Mouse (Mus musculus) right cerebral cortex, postnatal 36 days (tissue): Measurements from ENCODE around the gene Capzb.
A peak's percentile ranks its signal among the peaks of the same experiment; 100 is the strongest.

Experiments used
- DNase-seq, 2 experiments: peaks; one replicate each; pipeline ENCODE4 v3.0.0; 2022; ENCODE audit warnings: low spot score in 2 of 2, mixed read lengths in 1 of 2

Capzb gene

GRCm38 (mm10) chr4:139208236-139209129 lies 15.8 kb downstream of the Capzb start:
- DNase-seq: no peak

GRCm38 (mm10) chr4:139209130-139209840 lies 16.6 kb downstream of the Capzb start:
- no peak for DNase-seq

DNA sequence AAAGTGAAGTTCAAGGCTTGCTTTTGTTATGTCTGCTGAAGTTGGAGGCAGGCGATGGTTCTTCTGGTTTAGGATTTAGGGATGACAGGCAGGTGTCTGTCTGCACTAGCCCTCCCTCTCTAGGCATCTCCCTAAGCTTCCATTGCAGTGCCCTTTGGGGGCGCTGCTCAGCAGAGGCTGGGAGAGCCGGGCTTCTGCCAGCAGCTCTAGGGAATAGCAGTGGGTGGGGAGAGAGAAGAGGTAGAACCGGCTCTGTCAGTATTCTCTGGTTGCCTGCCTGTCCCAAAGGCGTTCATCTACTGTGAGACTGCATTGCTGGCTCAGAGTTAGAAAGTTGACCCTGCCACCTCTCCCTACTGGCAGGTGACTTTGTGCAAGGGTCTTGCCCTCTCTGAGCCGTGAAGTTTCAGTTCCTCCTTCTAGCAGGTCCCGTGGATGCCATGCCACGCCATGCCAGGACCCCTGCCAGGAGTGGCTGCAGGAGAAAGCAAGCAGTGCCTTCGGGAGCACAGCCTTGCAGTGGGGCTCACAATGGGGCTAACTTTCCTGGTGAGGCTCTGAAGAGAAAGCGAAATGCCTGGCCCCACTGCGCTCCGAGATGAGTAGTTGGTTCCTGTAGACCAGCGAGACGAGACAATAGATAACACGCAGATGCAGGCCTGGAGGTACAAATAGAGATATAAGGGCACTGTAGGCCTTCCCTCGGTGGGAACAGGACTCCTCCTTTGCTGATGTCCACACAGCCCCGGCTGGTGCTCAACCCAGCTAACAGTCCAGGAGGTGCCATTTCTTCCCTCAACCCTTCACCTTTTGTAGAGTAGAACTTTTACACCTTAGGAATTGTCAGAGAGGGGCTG lies 19.5 kb downstream of the Capzb start:
- DNase-seq: no peak

DNA sequence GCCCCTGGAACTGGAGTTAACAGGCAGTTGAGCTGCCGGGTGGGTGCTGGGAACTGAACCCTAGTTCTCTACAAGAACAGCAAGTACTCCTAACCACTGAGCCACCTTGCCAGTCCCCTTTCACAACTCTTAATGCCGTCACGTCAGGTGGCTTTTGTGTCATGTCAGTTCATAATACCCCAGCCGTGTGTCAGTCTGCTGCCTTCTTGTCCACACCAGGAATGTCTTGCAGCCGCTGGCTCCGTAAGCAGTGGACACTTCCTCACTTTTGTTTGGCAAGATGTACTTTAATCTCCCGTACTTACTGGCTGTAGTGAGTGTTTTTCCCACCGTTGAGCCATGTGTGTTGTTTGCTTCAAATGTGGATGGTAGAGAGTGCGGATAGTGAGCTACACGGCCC lies 20.4 kb downstream of the Capzb start:
- DNase-seq: no peak

DNA sequence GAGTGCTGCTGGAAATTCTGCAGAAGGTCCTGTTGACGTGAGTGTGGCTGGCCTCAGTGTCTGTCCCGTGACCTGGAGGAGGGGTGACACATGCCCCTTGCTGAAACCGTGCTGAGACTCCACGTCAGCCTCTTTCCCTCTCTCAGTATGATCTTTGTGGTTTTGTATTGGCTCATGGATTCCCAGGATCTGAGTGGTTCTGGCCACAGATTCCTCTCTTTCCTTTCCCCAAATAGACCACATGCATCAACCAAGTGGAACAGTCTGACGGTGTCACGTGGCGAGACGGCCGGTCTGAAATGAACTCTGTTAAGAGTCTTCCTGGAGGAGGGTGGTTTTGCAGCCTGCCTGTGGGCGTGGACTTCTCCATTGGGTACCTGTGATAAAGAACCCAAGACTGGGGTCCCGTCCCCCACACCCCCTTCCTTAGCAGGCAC lies 21.3 kb downstream of the Capzb start:
- DNase-seq: no peak

DNA sequence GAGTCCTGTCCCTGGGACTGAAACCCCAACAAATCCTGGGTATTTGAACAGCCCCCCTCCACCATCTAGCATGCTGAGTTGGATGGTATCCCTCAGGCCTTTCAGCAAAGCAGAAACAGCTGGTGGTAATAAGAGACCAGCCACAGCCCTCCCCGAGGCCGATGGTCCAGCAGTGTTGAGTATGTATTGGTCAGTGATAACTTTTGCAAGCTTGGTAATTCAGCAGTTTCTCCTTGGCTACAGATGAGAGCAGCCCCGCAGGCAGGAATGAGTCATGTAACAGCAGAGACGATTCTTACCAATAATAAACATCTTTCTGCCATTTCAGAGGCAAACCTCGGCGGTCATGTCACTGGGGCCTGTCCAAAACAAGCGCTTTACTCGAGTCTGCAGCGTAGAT lies 23.9 kb downstream of the Capzb start:
- no peak for DNase-seq

DNA sequence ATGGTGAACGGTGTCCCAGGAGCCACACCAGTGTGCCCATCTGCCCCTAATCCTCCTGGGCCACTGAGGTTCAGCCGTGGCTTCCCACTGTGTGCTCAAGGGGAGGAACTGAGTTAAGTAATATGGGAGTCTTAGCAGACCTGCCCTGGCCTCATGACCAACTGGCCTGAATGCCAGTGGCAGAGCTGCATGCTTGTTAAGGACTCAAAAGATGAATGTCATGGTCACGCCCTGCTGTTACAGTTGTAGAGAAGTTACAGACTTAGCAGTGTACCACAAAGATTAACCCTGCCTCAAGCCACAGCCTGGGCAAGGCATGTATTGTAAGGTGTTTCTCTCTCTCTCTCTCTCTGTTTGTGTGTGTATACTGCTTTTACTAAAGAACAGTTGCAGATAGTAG lies 25.8 kb downstream of the Capzb start:
- DNase-seq: no peak

DNA sequence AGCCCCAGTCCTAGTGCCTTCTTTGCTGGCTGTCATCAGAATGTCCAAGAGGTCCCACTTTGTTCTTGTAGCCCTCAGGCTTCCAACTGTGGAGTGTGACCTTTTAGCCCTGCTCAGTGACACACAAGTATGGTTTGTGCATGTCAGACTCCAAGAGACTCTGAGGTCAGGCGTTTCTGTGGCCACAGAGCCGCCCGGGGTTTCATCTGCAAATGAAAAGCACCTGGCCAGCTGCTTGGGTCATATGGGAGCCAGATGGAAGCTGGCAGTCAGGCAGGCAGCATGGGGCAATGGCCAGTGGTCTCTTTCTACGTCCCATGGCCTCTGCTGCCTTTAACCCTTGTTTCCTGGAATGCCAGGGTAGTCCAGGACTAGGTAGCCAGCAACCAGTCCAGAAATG lies 27.0 kb downstream of the Capzb start:
- no peak for DNase-seq

DNA sequence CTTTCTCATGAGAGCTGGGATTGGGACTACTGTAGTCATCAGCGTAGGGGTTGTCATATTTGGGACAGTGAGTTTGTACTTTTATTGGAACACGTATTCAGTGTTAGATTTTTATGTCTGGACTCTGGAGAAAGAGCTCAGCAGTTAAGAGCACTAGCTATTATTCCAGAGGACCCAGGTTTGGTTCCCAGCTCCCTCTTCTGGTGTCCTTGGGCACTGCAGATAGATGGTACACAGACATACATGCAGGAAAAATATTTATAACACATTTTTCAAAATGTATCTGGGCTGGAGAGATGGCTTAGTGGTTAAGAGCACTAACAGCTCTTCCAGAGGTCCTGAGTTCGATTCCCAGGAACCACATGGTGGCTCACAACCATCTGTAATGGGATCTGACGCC lies 28.3 kb downstream of the Capzb start:
- DNase-seq: no peak

DNA sequence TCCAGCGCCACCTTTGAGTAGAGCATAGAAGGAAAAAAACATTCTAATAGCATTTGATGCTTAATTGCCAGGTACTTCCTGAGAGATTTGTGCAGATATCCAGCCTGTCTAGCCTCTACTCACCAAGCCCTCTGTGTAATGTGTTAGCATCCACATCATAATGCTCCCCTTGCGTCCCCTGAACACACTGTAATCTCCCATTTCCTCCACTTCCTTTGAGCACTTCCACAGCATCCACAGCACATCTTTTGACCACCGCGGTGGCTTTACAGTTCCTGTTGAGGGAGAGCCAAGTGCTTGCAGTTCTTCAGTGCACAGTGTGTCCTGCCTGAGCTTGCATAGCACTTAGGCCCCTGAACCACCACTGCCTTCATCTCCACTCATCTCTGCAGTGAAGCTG lies 29.1 kb downstream of the Capzb start:
- DNase-seq: no peak

- DNase-seq: peak in 1 of 2 experiments; percentile 28
Observed at GRCm38 (mm10) chr4:139225115-139225514, 32.4 kb downstream of the Capzb start.

DNA sequence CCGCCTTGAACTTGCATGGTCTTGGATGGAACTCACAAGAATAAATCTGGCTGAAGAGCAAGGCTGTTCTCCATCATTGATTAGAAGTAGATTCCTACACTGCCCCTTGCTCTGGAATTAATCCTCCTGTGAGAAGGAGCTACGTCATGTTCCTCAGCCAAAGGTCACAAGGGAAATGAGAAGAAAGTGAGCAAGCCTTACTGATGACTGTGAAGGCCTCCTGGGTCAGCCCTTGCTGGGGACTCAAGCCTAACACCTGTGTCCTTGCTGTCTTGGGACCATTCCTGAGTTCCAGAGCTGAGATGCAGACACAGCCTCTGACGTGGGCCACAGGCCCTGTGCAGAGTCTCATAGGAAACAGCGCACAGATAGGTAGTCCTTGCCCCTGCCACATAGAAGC lies 33.2 kb downstream of the Capzb start:
- DNase-seq: no peak

- DNase-seq: no peak
Observed at GRCm38 (mm10) chr4:139226504-139227216, 34.0 kb downstream of the Capzb start.

DNA sequence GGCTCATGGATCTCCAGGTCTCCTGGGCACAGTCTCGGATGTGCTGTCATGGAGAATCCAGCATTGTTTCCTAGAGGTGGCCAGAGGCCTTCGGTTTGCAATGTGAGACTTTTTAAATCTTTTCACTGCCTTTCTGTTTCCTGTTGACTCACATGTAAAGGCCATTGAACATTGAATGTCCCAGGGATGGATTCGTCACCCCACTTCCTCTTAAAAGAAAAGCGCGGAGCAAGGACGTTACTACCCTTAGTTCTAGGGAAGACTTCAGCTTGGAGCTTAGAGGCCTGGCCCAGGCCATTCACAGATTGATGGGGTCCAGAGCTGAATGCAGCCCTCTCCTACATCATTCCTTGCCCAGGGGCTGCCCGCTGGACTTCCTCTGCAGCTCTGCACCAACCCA lies 35.2 kb downstream of the Capzb start:
- no peak for DNase-seq

- no peak for DNase-seq
Observed at GRCm38 (mm10) chr4:139229271-139229670, 36.6 kb downstream of the Capzb start.

DNA sequence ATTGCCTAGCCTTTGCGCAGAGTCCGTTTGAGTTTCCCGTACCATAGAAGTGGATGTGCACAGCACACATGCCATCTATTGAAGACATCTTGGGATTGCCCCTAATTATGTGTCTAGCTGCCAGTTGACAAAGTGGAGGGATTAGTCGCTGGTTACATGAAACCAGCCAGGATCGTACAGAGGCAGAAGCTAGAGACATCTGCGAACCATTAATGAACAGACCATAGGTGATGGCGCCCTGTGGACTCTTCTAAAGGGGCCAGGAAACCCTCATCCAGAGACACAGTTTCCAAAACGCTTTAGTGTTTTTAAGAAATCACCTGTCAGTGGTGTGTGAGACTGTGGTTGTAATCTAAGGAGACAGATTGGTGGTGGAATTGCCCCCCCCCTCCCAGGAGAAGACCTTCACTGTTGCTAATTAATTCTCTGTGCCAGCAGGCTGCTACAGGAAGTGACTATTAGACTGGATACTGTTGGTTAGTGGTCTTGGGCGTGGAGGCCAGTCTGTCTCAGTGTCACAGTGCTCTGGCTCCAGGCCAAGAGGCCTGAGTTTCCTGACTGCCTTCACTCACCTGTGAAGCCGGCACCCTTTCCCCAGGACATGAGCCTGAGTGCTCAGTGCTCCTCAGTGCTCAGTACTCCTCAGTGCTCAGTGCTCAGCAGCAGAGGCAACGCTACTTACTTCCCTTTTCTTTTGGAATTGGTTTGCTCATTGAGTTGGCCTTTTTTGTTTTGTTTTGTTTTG lies 37.8 kb downstream of the Capzb start:
- DNase-seq: no peak

- DNase-seq: no peak
Observed at GRCm38 (mm10) chr4:139231163-139231562, 38.5 kb downstream of the Capzb start.

GRCm38 (mm10) chr4:139232479-139233145 lies 39.9 kb downstream of the Capzb start:
- DNase-seq: peak in 1 of 2 experiments; percentile 30

DNA sequence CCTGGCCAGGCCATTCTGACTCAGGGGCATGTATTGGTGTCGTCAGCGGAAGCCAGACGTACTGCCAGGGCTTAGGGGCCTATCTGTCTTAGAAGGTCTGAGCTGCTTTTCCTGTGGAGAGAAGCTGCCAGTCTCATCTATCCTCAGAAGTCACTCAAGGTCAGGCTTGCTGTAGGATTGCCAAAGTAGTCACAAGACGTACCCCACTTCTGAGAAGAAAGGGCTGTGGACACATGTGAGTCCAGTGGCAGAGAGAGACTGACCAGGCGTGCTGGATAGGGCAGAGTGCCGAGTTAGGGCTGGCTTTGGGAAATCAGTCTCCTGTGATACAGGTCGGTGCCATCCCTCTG lies 40.4 kb downstream of the Capzb start:
- no peak for DNase-seq

GRCm38 (mm10) chr4:139233755-139234254 lies 41.1 kb downstream of the Capzb start:
- no peak for DNase-seq
